Mouse (Mus musculus): ENCODE results near the gene Tsn. TPM values are rescaled to one million over a fixed set of nuclear protein-coding genes. Genes with fewer than 3 reads are reported as not detected.
A peak's percentile ranks its signal among the peaks of the same experiment; 100 is the strongest.

Gene Tsn
- polyA plus RNA-seq (2017; shearing (Covaris generic)), result 100 to 1,000 TPM; 224 to 236 TPM

DNA sequence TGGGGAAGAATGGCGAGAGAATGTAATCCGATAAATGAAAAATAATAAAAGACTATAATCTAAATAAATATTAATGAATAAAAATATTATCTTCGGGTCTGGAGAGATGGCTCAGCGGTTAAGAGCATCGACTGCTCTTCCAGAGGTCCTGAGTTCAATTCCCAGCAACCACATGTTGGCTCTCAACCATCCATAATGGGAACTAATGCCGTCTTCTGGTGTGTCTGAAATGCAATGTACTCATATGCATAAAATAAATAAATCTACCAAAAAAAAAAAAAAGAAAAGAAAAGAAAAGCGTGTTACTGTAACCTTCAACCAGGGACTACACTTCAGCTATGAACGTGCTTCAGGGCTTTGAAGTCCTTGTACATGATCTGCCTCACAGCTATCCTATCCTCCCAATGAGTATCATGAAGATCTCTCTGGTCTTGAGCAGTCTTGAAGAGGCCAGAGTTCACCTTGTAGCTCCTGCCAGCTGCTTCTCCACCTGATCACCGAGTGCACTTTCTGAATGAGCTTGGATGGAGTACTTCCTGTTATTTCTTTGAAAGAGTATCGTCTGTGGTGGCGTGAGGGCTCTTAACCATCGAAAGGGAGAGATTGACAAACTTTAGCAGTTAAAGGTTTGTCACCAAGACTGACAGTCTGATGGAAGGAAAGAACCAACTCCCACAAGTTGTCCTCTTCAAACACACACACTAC lies at the start of gene Tsn:
TSS of gene Tsn (minus strand) at position 118 of the 705 bp plus-strand sequence.
- peak; percentile 11 for ATAC-seq

DNA sequence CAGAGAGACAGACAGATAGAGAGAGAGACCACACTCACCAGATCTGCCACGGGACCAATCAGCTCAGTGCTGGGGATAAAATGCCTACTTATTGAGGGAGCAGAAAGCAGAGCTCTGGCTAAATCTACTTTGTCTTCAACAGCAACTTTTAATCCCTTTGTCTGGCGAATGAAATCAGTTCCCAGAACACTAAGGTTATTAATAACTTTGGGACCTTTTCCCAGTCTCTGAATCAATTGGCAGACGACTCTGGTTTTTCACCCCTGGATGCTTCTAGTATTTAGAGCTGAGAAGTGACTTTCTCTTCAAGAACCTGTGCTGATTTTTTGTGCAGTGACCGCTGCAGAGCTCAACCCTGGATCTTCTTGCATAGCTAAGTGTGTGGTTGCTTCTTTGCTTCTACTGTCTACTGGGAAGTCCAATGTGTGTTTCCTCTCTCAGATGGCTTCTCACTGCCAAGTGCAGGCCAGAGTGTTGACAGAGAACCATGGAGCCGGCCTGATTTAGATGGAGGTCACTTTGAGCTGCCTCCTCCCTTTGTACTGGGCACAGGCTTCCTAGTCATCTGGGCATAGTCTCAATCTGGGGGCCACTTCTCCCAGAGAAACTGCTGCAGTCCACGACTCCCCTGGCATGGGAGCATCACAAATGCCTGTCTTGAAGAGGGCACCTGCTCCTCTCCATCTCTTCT lies 47.7 kb upstream of the Tsn start:
- no peak for ATAC-seq

- no peak for ATAC-seq
These were observed 38.4 kb upstream of the Tsn start for GRCm38 (mm10) chr1:118349922-118350321.

GRCm38 (mm10) chr1:118343649-118344435 lies 32.3 kb upstream of the Tsn start:
- ATAC-seq, result no peak

DNA sequence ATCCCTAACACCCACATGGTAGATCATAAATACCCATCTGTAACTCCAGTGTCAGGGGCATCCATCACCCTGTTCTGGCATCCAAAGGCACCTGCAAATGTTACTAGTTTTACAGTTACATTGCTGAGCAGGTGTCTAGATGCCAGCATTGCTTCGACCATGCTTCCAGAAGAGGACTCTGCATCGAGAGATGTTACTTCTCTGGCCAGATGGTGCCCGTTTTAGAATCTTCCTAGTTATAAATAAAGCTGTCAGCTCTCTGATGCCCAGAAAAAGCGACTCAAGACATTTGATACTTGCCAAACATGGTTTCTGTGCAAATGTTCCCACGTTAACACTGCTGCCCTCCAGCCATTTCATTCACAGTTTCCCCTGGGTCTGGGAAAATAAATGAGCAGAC lies 26.4 kb upstream of the Tsn start:
- no peak for ATAC-seq

GRCm38 (mm10) chr1:118335847-118336246 lies 24.3 kb upstream of the Tsn start:
- peak; percentile 64 for ATAC-seq

- no peak for ATAC-seq
These were observed 23.5 kb upstream of the Tsn start for GRCm38 (mm10) chr1:118334749-118335713.

GRCm38 (mm10) chr1:118321661-118322201 lies 10.2 kb upstream of the Tsn start, which contains the start of gene Nifk:
Gene Nifk, plus strand, starts transcription at chr1:118321839.
- peak; percentile 99 for ATAC-seq

DNA sequence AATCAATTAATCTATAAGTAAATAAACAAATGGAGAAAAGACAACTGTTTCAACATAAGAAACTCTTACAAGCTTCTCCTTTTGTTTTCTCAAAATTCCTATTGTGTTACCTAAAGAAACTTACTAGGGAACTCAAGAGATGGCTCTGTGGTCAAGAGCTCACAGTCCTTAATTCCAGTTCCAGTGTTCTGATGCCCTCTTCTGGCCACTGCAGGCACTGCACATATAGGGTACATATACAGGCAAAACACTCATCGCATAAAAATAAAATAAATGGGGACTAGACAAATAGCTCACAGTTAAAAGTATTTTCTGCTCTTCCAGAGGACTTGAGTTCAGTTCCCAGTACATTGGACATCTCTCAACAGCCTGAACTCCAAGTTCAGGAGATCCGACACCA lies 9.2 kb upstream of the Tsn start:
- ATAC-seq, result no peak

DNA sequence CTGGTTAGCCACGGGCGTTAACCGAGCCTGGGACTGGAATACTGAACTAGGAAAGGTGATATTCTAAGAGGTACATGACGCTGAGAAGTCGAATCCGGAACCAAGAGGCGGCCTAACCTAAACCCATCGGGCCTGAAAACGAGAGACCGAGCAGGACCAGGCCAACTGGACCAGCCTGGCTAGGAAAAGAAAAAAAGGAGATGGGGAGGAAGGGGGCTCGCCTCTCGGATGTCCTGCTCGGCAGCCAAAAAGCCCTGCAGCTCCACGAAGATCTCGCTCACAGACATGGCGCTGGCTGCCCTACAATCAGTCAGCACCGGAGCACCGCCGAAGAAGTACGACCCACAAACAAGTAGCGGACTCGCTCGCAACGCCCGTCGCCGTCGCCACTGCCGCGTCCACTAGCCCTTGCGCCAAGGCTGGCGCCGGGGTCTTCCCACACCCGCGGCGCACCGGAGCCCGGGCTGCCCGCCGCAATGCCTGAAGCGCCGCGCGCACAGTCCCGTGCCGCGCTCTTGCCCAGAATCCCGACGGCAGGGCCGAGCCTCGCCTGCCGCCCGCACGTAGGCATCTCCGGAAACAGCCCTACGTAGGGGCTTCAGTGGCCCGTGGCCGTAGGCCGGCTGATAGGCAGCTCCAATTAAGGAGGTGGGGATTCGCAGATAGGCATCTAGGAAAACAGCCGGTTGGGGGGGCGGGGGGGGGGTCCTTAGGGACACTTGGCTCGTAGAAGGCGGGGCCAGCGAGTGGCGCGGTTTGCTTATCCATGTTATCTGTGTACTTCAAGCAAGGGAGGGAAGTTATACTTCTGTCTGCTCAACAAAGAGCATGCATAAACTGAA lies 538 bp downstream of the Tsn start:
- peak; percentile 82 for ATAC-seq

DNA sequence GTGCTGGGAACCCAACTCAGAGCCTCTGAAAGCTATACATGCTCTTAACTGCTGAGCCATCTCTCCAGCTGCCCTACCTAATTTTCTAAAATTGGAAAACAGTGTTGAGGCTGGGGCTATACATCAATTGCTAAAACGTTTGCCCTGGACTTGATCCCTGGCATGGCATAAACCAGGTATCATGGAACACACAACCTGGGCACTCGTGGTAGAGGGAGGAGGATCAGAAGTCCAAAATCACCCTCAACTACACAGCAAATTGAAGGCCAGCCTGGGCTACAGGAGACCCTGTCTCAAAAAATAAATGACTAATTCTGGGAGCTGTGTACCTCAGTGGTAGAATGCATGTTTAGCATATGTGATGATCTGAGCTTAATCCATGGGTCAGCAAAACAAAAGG lies 13.8 kb downstream of the Tsn start:
- no peak for ATAC-seq

GRCm38 (mm10) chr1:118296673-118297072 lies 14.9 kb downstream of the Tsn start:
- no peak for ATAC-seq

- no peak for ATAC-seq
These were observed 16.7 kb downstream of the Tsn start for GRCm38 (mm10) chr1:118294826-118295225.

GRCm38 (mm10) chr1:118294192-118294591 lies 17.3 kb downstream of the Tsn start:
- no peak for ATAC-seq

- ATAC-seq, result no peak
These were observed 19.2 kb downstream of the Tsn start for GRCm38 (mm10) chr1:118292291-118292690.

DNA sequence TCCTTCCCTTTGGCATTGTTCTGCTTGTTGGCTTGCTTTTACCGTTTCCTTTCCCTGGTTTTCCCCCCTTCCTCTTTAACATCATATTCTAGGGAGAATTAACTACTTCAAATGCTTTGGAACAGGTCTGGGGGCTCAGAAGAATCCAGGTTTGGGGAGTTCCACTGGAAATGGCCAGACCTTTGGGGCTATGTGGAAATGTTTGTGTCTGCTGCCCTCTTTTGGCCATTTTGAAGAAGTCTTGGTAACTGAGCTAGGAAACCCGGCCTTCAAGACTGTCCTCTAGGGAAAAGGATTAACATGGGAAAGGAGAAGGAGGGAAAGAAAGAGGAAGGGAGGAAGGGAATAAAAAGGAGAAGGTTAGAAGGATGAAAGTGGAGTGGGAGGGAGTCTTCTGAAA lies 36.4 kb downstream of the Tsn start:
- ATAC-seq, result no peak

DNA sequence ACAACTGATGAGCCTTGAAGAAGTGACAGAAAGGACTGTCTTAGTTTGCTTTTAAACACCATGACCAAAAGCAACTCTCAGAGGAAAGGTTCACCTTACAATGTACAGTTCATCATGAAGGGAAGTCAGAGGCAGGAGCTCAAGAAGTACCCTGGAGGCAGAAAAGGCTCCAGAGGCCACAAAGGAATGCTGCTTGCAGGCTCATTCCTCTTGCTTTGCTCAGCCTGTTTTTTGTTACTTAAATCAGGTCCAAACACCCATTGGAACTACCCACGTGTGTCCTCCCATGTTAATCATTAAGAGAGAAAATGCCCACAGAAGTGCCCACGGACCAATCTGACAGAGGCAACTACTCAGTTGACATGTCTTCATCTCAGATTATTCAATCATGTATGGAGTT lies 59.6 kb downstream of the Tsn start:
- no peak for ATAC-seq

All from CD4-positive, CD25-positive, alpha-beta regulatory T cell, adult 4 months (primary cell).